10 mouse cellular contexts compared by ENCODE assay signal in genomic region chr2:18938923-18939329, GRCm38 (mm10). TPM values are rescaled to one million over a fixed set of nuclear protein-coding genes. Genes with fewer than 3 reads are reported as not detected.
DNase-seq lines count a peak whose midpoint lies in the region; ATAC-seq lines count a peak whose summit lies in the region.
"Had no signal": no experiment of that assay in that cellular context is flagged by ENCODE, and none has a peak within 500 bp of the region (broad histone marks: within the 10 kb centered on the region; RNA-seq: fewer than 3 reads in every experiment).

No protein-coding gene starts in this region.

- intact Hi-C loops in left cerebral cortex, postnatal 4 days (cut with DNase I) = no loop called here

- peak; percentile 33; the same call in 1 of the 2 replicates for ATAC-seq in monocyte, adult 5-6 weeks (replicated peaks; ENCODE audit: insufficient number of reproducible peaks, low FRiP score, low TSS enrichment, poor library complexity, severe bottlenecking)

- peak; percentile 42 for DNase-seq in embryo, embryonic 10.5 days (ENCODE audit: low spot score)
- DNase-seq in embryo, embryonic 11 days = no peak
- DNase-seq in lung, postnatal 25 days (ENCODE audit: low spot score) = peak; percentile 38
- DNase-seq in lung, postnatal 10 days = no peak
- peak; percentile 17 for DNase-seq in fibroblast of lung, adult 2 months (ENCODE audit: low read depth)
- DNase-seq in right cerebral cortex, postnatal 10 days (ENCODE audit: low spot score in 2 of 2) = no peak
- DNase-seq in left cerebral cortex, postnatal 4 days = no peak
- DNase-seq: adrenal gland, postnatal 14 days; gastrocnemius, postnatal 25 days had no signal

RNA-seq across cellular contexts. Expression of gene Pip4k2a, which starts 59.0 kb away (rescaled TPM):
- 117 to 157 TPM (median 133 TPM) in 3 replicates for total RNA-seq in monocyte, adult 5-6 weeks (2017)
- 10 to 100 TPM; 34.3 to 44.2 TPM for total RNA-seq in left cerebral cortex, postnatal 4 days (2021)

RNA-seq across cellular contexts. Expression of gene 4930426L09Rik, which starts 59.2 kb away (rescaled TPM):
- 1.7 to 2.6 TPM (median 2.0 TPM) in 3 replicates for total RNA-seq in monocyte, adult 5-6 weeks (2017)
- under 1 TPM; 0.64 to 0.86 TPM for total RNA-seq in left cerebral cortex, postnatal 4 days (2021)

Comparison
In these comparisons a context has a peak if more than half of its experiments do, and no peak if none do; other contexts are left out.
1. DNase-seq: peak in embryo, embryonic 10.5 days (single experiment), lung, postnatal 25 days (single experiment) and fibroblast of lung, adult 2 months (single experiment); none in embryo, embryonic 11 days (single experiment), lung, postnatal 10 days (single experiment), right cerebral cortex, postnatal 10 days (0 of 2) and left cerebral cortex, postnatal 4 days (single experiment).